Mouse (Mus musculus) ovary, postnatal 14 days (tissue): ENCODE data around the gene Ehd1.
A peak's percentile ranks its signal among the peaks of the same experiment; 100 is the strongest.

ENCODE experiments used
- DNase-seq: peaks from one replicate; pipeline ENCODE4 v3.0.0; 2022; ENCODE audit warnings: low spot score

The Ehd1 gene

GRCm38 (mm10) chr19:6260946-6261345, 15.6 kb upstream of the Ehd1 start:
- no peak for DNase-seq

- no peak for DNase-seq
Measured at GRCm38 (mm10) chr19:6261379-6261778, 15.1 kb upstream of the Ehd1 start.

GRCm38 (mm10) chr19:6262222-6262621, 14.3 kb upstream of the Ehd1 start:
- peak; percentile 74 for DNase-seq

- DNase-seq = no peak
Measured at GRCm38 (mm10) chr19:6262839-6263433, 13.6 kb upstream of the Ehd1 start.

- no peak for DNase-seq
Measured at GRCm38 (mm10) chr19:6264200-6264599, 12.3 kb upstream of the Ehd1 start.

- no peak for DNase-seq
Measured at GRCm38 (mm10) chr19:6264945-6265344, 11.6 kb upstream of the Ehd1 start.

- no peak for DNase-seq
Measured at GRCm38 (mm10) chr19:6265727-6266182, 10.8 kb upstream of the Ehd1 start.

GRCm38 (mm10) chr19:6267306-6268169, 9.0 kb upstream of the Ehd1 start:
- no peak for DNase-seq

- peak; percentile 89 for DNase-seq
Measured at GRCm38 (mm10) chr19:6268170-6268528, 8.4 kb upstream of the Ehd1 start.

- no peak for DNase-seq
Measured at GRCm38 (mm10) chr19:6268670-6269132, 7.8 kb upstream of the Ehd1 start.

- DNase-seq = no peak
Measured at GRCm38 (mm10) chr19:6269798-6270475, 6.6 kb upstream of the Ehd1 start.

GRCm38 (mm10) chr19:6270661-6271060, 5.9 kb upstream of the Ehd1 start:
- no peak for DNase-seq

GRCm38 (mm10) chr19:6271206-6271605, 5.3 kb upstream of the Ehd1 start:
- no peak for DNase-seq

- no peak for DNase-seq
Measured at GRCm38 (mm10) chr19:6272053-6272452, 4.5 kb upstream of the Ehd1 start.

GRCm38 (mm10) chr19:6272738-6273137, 3.8 kb upstream of the Ehd1 start:
- DNase-seq = no peak

GRCm38 (mm10) chr19:6273592-6273991, 2.9 kb upstream of the Ehd1 start:
- DNase-seq = no peak

GRCm38 (mm10) chr19:6273998-6274608, 2.4 kb upstream of the Ehd1 start:
- no peak for DNase-seq

- no peak for DNase-seq
Measured at GRCm38 (mm10) chr19:6275740-6276389, 660 bp upstream of the Ehd1 start.

- DNase-seq = peak; percentile 44
Measured at GRCm38 (mm10) chr19:6277661-6278438, 1.3 kb downstream of the Ehd1 start.

GRCm38 (mm10) chr19:6278439-6279073, 2.0 kb downstream of the Ehd1 start:
- DNase-seq = no peak
